ENCODE assay signal across 13 mouse cellular contexts in genomic region chr2:118448181-118448580, GRCm38 (mm10). TPM values are rescaled to one million over a fixed set of nuclear protein-coding genes. Genes with fewer than 3 reads are reported as not detected.
DNase-seq lines count a peak whose midpoint lies in the region.
"Had no signal": no experiment of that assay in that cellular context is flagged by ENCODE, and none has a peak within 500 bp of the region (broad histone marks: within the 10 kb centered on the region; RNA-seq: fewer than 3 reads in every experiment).

No protein-coding gene starts in this region.

- intact Hi-C loops in left cerebral cortex, postnatal 14 days (cut with DNase I), result no loop called here
- intact Hi-C loops in heart, postnatal 36 days (cut with DNase I), result no loop called here

- DNase-seq in layer of hippocampus, adult 11-12 months (ENCODE audit: low spot score), result peak; percentile 35
- no peak for DNase-seq in layer of hippocampus, postnatal 25 days (ENCODE audit: extremely low spot score in 1 of 2, low spot score in 1 of 2)
- DNase-seq in right cerebral cortex, adult 18-20 months, result peak; percentile 89
- no peak for DNase-seq in right cerebral cortex, postnatal 4 days
- DNase-seq in left cerebral cortex, postnatal 14 days (ENCODE audit: low spot score in 2 of 2), result peak; percentile 46 to 49
- no peak for DNase-seq in kidney, adult 18-20 months
- no peak for DNase-seq in heart, postnatal 36 days
- DNase-seq: adrenal gland, postnatal 36 days; cerebellum, postnatal 10 days; gastrocnemius, adult 2 months; heart, adult 11 months; lung, adult 18-20 months; thymus, adult 18-20 months had no signal

RNA-seq across cellular contexts. Expression of gene Srp14, which starts 31.3 kb away (rescaled TPM):
- total RNA-seq in layer of hippocampus, postnatal 25 days (2021), result 100 to 1,000 TPM; 163 to 201 TPM
- total RNA-seq in left cerebral cortex, postnatal 14 days (2021), result 100 to 1,000 TPM; 157 to 167 TPM
- total RNA-seq in heart, postnatal 36 days (2021), result 100 to 1,000 TPM; 114 to 118 TPM

RNA-seq across cellular contexts. Expression of gene Eif2ak4, which starts 59.8 kb away (rescaled TPM):
- 10 to 100 TPM; 18.4 to 24.8 TPM for total RNA-seq in layer of hippocampus, postnatal 25 days (2021)
- total RNA-seq in left cerebral cortex, postnatal 14 days (2021), result 10 to 100 TPM; 18.3 to 21.0 TPM
- total RNA-seq in heart, postnatal 36 days (2021), result 1 to 10 TPM; 4.8 to 6.5 TPM

Comparison
In these comparisons a context has a peak if more than half of its experiments do, and no peak if none do; other contexts are left out.
1. DNase-seq: peak in layer of hippocampus, adult 11-12 months (single experiment), right cerebral cortex, adult 18-20 months (single experiment) and left cerebral cortex, postnatal 14 days (2 of 2); none in layer of hippocampus, postnatal 25 days (0 of 2), right cerebral cortex, postnatal 4 days (single experiment), kidney, adult 18-20 months (single experiment) and heart, postnatal 36 days (0 of 2).